Mouse (Mus musculus) olfactory bulb, adult 2 months (tissue): ENCODE data around the gene Ndufv3. TPM values are rescaled to one million over a fixed set of nuclear protein-coding genes. Genes with fewer than 3 reads are reported as not detected.

Experiments used
- H3K27ac ChIP-seq: fragments of 200-500 bp; 2 replicates; pipeline ENCODE4 v1.5.1; 2012; ENCODE audit warnings: low read depth, low read length; ENCODE audit not compliant: insufficient read depth
- H3K4me1 ChIP-seq: fragments of 200-500 bp; 2 replicates; pipeline ENCODE4 v1.6.1; 2012; ENCODE audit warnings: low read length; ENCODE audit not compliant: control insufficient read depth, insufficient read depth
- H3K4me3 ChIP-seq: fragments of 200-500 bp; 2 replicates; pipeline ENCODE4 v1.5.1; 2012; ENCODE audit warnings: mild to moderate bottlenecking, low read depth, low read length, moderate library complexity; ENCODE audit not compliant: insufficient read depth
- CTCF ChIP-seq: fragments of 200-500 bp; IDR thresholded peaks from 2 replicates; pipeline ENCODE4 v1.5.1; 2012; ENCODE audit warnings: low read depth, mild to moderate bottlenecking, low read length, moderate library complexity; ENCODE audit not compliant: insufficient read depth
- POLR2A ChIP-seq: fragments of 200-500 bp; IDR thresholded peaks from 2 replicates; pipeline ENCODE4 v1.6.1; 2012; ENCODE audit warnings: mild to moderate bottlenecking, low read depth, low read length, moderate library complexity; ENCODE audit not compliant: insufficient read depth
- WGBS: fragments of 180-500 bp; shearing (Covaris S2); methylation state at CpG from one replicate; pipeline ENCODE4 v1.1.7; 2018; 5-methylcytosine and 5-hydroxymethylcytosine counted together
- polyA plus RNA-seq: library from polyadenylated mRNA; stranded (reverse); fragments of >200 nt; gene quantifications from 2 replicates; pipeline ENCODE4 v1.2.4, GENCODE M21; 2012; ENCODE audit warnings: low replicate concordance; ENCODE audit not compliant: missing spikeins, insufficient read depth, insufficient read length

Ndufv3 gene
- not detected in 2 replicates for polyA plus RNA-seq

GRCm38 (mm10) chr17:31519946-31520838 lies at the start of gene Ndufv3, which contains the start of gene Wdr4:
Gene Ndufv3, plus strand, starts transcription at chr17:31520115.
Gene Wdr4, minus strand, starts transcription at chr17:31519980.
- Histone ChIP-seq H3K4me3 (peak within 1 kb of the TSS; percentile 90), H3K27ac (peak within 1 kb of the TSS; percentile 90), H3K4me1 (peaks cover 11% of the 10 kb centered on the region; the same call in 1 of the 2 replicates)
- TF ChIP-seq POLR2A, result peak; percentile 81
- TF ChIP-seq CTCF, result no peak
- under 1% methylated on average over 45 of the region's 45 CpGs for WGBS

- Histone ChIP-seq H3K27ac (no peak overlapping the region), H3K4me3 (no peak overlapping the region), H3K4me1 (peaks cover 9% of the 10 kb centered on the region)
- TF ChIP-seq POLR2A (no peak), CTCF (no peak)
- WGBS, result 37% methylated on average over 5 of the region's 5 CpGs
Observed at GRCm38 (mm10) chr17:31470766-31471418, 49.0 kb upstream of the Ndufv3 start.

GRCm38 (mm10) chr17:31474388-31474787 lies 45.5 kb upstream of the Ndufv3 start:
- H3K27ac ChIP-seq, result no peak overlapping the region
- WGBS, result 85% methylated on average over 6 of the region's 6 CpGs
- TF ChIP-seq POLR2A (no peak), CTCF (no peak)
- peaks cover 9% of the 10 kb centered on the region for H3K4me1 ChIP-seq
- H3K4me3 ChIP-seq, result no peak overlapping the region

GRCm38 (mm10) chr17:31478606-31479005 lies 41.3 kb upstream of the Ndufv3 start:
- Histone ChIP-seq H3K4me3 (no peak overlapping the region), H3K27ac (no peak overlapping the region), H3K4me1 (no peaks in the 10 kb centered on the region)
- 76% methylated on average over 7 of the region's 7 CpGs for WGBS
- no peak for TF ChIP-seq POLR2A
- TF ChIP-seq CTCF, result no peak

- no peak overlapping the region for H3K27ac ChIP-seq
- H3K4me3 ChIP-seq, result no peak overlapping the region
- no peaks in the 10 kb centered on the region for H3K4me1 ChIP-seq
- no peak for TF ChIP-seq POLR2A
- no peak for TF ChIP-seq CTCF
- WGBS, result 75% methylated on average over 11 of the region's 11 CpGs
Observed at GRCm38 (mm10) chr17:31479108-31479844, 40.6 kb upstream of the Ndufv3 start.

- H3K4me1 ChIP-seq, result peaks cover 3% of the 10 kb centered on the region
- 0 out of 2 replicates have a peak overlapping the region, but pooled peaks have one; percentile 20 for H3K27ac ChIP-seq
- H3K4me3 ChIP-seq, result no peak overlapping the region
- 63% methylated on average over 10 of the region's 10 CpGs for WGBS
- TF ChIP-seq POLR2A, result no peak
Observed at GRCm38 (mm10) chr17:31486616-31487198, 33.2 kb upstream of the Ndufv3 start.

- 53% methylated on average over 6 of the region's 6 CpGs for WGBS
- Histone ChIP-seq H3K4me3 (no peak overlapping the region), H3K4me1 (peaks cover 3% of the 10 kb centered on the region), H3K27ac (no peak overlapping the region)
- TF ChIP-seq POLR2A (no peak), CTCF (no peak)
Observed at GRCm38 (mm10) chr17:31487433-31488060, 32.4 kb upstream of the Ndufv3 start.

- H3K27ac ChIP-seq, result no peak overlapping the region
- H3K4me1 ChIP-seq, result peaks cover 3% of the 10 kb centered on the region
- no peak overlapping the region for H3K4me3 ChIP-seq
- TF ChIP-seq CTCF (no peak), POLR2A (no peak)
Observed at GRCm38 (mm10) chr17:31491355-31491754, 28.6 kb upstream of the Ndufv3 start.
